Mouse (Mus musculus) MEL (cell line): ENCODE measurements around the gene Cnot11. TPM values are rescaled to one million over a fixed set of nuclear protein-coding genes. Genes with fewer than 3 reads are reported as not detected.

Source experiments
- DNase-seq: peaks from one replicate; pipeline ENCODE4 v3.0.0; 2011; ENCODE audit warnings: low read depth, low spot score
- H3K27ac ChIP-seq: 2 replicates; pipeline ENCODE4 v1.5.1; 2012; ENCODE audit warnings: low read depth, mild to moderate bottlenecking, control low read depth, low read length, moderate library complexity; ENCODE audit not compliant: control insufficient read depth
- H3K27me3 ChIP-seq, 2 experiments: fragments of 150-350 bp in 1 of 2; sonication (generic) in 1 of 2; 2 replicates each; pipeline ENCODE4 v1.6.1; 2012; ENCODE audit warnings: low read length in 2 of 2, mild to moderate bottlenecking in 2 of 2, improper control_type of control experiment in 1 of 2, moderate library complexity in 1 of 2; ENCODE audit not compliant: insufficient read depth in 2 of 2, control insufficient read depth in 1 of 2
- H3K36me3 ChIP-seq, 2 experiments: 2 replicates each; pipeline ENCODE4 v1.6.1; 2012 to 2014; ENCODE audit warnings: low read length in 2 of 2, improper control_type of control experiment in 1 of 2, inconsistent platforms in 1 of 2, mild to moderate bottlenecking in 1 of 2; ENCODE audit not compliant: insufficient read depth in 2 of 2, control insufficient read depth in 1 of 2
- H3K4me1 ChIP-seq, 2 experiments: fragments of 150-350 bp in 1 of 2; sonication (generic) in 1 of 2; 2 replicates each; pipeline ENCODE4 v1.6.1; 2012; ENCODE audit warnings: low read length in 2 of 2, improper control_type of control experiment in 1 of 2, mild to moderate bottlenecking in 1 of 2; ENCODE audit not compliant: insufficient read depth in 2 of 2, control insufficient read depth in 1 of 2
- H3K4me3 ChIP-seq, 2 experiments: fragments of 150-350 bp in 1 of 2; sonication (generic) in 1 of 2; 2 replicates each; pipeline ENCODE4 v1.5.1; 2012; ENCODE audit warnings: low read depth in 2 of 2, low read length in 2 of 2, mild to moderate bottlenecking in 2 of 2, moderate library complexity in 2 of 2, control low read depth in 1 of 2, improper control_type of control experiment in 1 of 2; ENCODE audit not compliant: control insufficient read depth in 1 of 2, insufficient read depth in 1 of 2
- H3K79me2 ChIP-seq: 2 replicates; pipeline ENCODE4 v1.6.1; 2012; ENCODE audit warnings: mild to moderate bottlenecking, low read length, moderate library complexity; ENCODE audit not compliant: control insufficient read depth, poor library complexity, insufficient read depth
- H3K9ac ChIP-seq: 2 replicates; pipeline ENCODE4 v1.6.1; 2012; ENCODE audit warnings: low read depth, mild to moderate bottlenecking, control low read depth, low read length, moderate library complexity; ENCODE audit not compliant: control insufficient read depth, poor library complexity, severe bottlenecking
- H3K9me3 ChIP-seq: fragments of 150-350 bp; sonication (generic); replicated peaks from 2 replicates; pipeline ENCODE4 v1.6.1; 2012; ENCODE audit warnings: mild to moderate bottlenecking, low read length, improper control_type of control experiment, moderate library complexity; ENCODE audit not compliant: insufficient read depth
- CTCF ChIP-seq, 3 experiments: IDR thresholded peaks in 2 of 3; conservative IDR thresholded peaks in 1 of 3; 2 replicates each; pipeline ENCODE4 v1.5.1; 2011 to 2012; ENCODE audit warnings: low read length in 3 of 3, low read depth in 2 of 3, mild to moderate bottlenecking in 2 of 3, improper control_type of control experiment in 1 of 3, inconsistent platforms in 1 of 3, mixed read lengths in 1 of 3, moderate library complexity in 1 of 3; ENCODE audit not compliant: control insufficient read depth in 1 of 3, insufficient read depth in 1 of 3, poor library complexity in 1 of 3, severe bottlenecking in 1 of 3
- EP300 ChIP-seq, 2 experiments: IDR thresholded peaks; 2 replicates each; pipeline ENCODE4 v1.6.1; 2011; ENCODE audit warnings: improper control_type of control experiment in 2 of 2, low read length in 2 of 2, low read depth in 1 of 2, mild to moderate bottlenecking in 1 of 2
- HCFC1 ChIP-seq: IDR thresholded peaks from 2 replicates; pipeline ENCODE4 v1.6.1; 2012; ENCODE audit warnings: low read depth, mild to moderate bottlenecking, inconsistent platforms, low read length, improper control_type of control experiment, moderate library complexity
- KAT2A ChIP-seq: conservative IDR thresholded peaks from 2 replicates; pipeline ENCODE4 v1.6.1; 2012; ENCODE audit warnings: low read depth, low read length, improper control_type of control experiment, inconsistent platforms
- MAX ChIP-seq: IDR thresholded peaks from 2 replicates; pipeline ENCODE4 v1.6.1; 2011; ENCODE audit warnings: low read length, improper control_type of control experiment
- MAZ ChIP-seq: IDR thresholded peaks from 2 replicates; pipeline ENCODE4 v1.6.1; 2012; ENCODE audit warnings: low read depth, mild to moderate bottlenecking, inconsistent platforms, low read length, improper control_type of control experiment
- MXI1 ChIP-seq: IDR thresholded peaks from 2 replicates; pipeline ENCODE4 v1.6.1; 2011; ENCODE audit warnings: mild to moderate bottlenecking, low read depth, low read length, improper control_type of control experiment
- POLR2AphosphoS2 ChIP-seq: IDR thresholded peaks from 2 replicates; pipeline ENCODE4 v1.6.1; 2011; ENCODE audit warnings: low read length, improper control_type of control experiment
- POLR2AphosphoS5 ChIP-seq: IDR thresholded peaks from 2 replicates; pipeline ENCODE4 v1.6.1; 2012; ENCODE audit warnings: low read depth, borderline replicate concordance, mild to moderate bottlenecking, inconsistent platforms, low read length, moderate library complexity, mixed read lengths
- RAD21 ChIP-seq: IDR thresholded peaks from 2 replicates; pipeline ENCODE4 v1.6.1; 2011; ENCODE audit warnings: mild to moderate bottlenecking, low read depth, low read length, improper control_type of control experiment
- SMC3 ChIP-seq: IDR thresholded peaks from 2 replicates; pipeline ENCODE4 v1.6.1; 2011; ENCODE audit warnings: low read depth, low read length, improper control_type of control experiment
- TCF12 ChIP-seq: IDR thresholded peaks from 2 replicates; pipeline ENCODE4 v1.6.1; 2014; ENCODE audit warnings: low read depth, mild to moderate bottlenecking, inconsistent platforms, low read length, improper control_type of control experiment, moderate library complexity
- UBTF ChIP-seq: IDR thresholded peaks from 2 replicates; pipeline ENCODE4 v1.6.1; 2012; ENCODE audit warnings: low read depth, mild to moderate bottlenecking, inconsistent platforms, low read length, improper control_type of control experiment, moderate library complexity, borderline replicate concordance; ENCODE audit not compliant: insufficient read depth
- ZC3H11A ChIP-seq: IDR thresholded peaks from 2 replicates; pipeline ENCODE4 v1.6.1; 2012; ENCODE audit warnings: low read depth, mild to moderate bottlenecking, inconsistent platforms, low read length, improper control_type of control experiment
- ZMIZ1 ChIP-seq: IDR thresholded peaks from 2 replicates; pipeline ENCODE4 v1.6.1; 2012; ENCODE audit warnings: low read depth, mild to moderate bottlenecking, inconsistent platforms, low read length, improper control_type of control experiment, moderate library complexity
- polyA plus RNA-seq, 2 experiments: library from polyadenylated mRNA; stranded (reverse) in 1 of 2; unstranded in 1 of 2; fragments of >175 nt in 1 of 2; fragments of >200 nt in 1 of 2; gene quantifications; 2 replicates each; pipeline versions ENCODE4 v1.2.1 to v1.2.4; 2012; ENCODE audit warnings: low replicate concordance in 2 of 2, low read depth in 1 of 2; ENCODE audit not compliant: insufficient read length in 2 of 2, insufficient read depth in 1 of 2, missing spikeins in 1 of 2
- total RNA-seq: library from RNA; depleted of rRNA; stranded (reverse); fragments of 300-350 nt; gene quantifications from 2 replicates; pipeline ENCODE4 v1.2.3, GENCODE M21; 2012

The Cnot11 gene
- total and polyA plus RNA-seq, 3 experiments = 20.0 to 46.0 (median 37.9) TPM

DNA sequence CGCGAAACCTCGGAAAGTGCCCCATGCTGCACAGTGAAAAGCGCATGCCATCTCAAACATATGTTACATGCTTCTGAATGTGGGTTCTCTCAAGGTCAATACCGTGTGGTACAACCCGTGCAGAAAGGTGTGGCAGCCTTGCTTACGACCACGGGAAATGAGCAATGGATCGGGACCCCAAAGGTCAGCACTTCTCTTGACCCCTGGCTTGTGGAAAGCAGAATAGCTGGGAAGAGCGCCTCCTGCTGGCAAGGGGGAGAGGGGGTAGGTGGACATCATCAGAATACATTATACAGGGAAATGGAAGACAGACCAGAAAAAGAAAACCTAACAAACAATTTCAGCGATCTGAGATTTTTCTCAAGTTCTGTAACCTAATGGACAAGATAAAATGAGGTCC, 37.0 kb upstream of the Cnot11 start:
- peaks cover 2% of the 10 kb centered on the region in 2 experiments; a peak in 3 of 4 replicates for H3K27me3 ChIP-seq
- no peak overlapping the region for H3K27ac ChIP-seq
- no peaks in the 10 kb centered on the region for H3K79me2 ChIP-seq
- no peak overlapping the region for H3K9ac ChIP-seq
- peaks cover 0 to 3% of the 10 kb centered on the region in 2 experiments; a peak in 2 of 4 replicates for H3K36me3 ChIP-seq
- H3K4me1 ChIP-seq = no peaks in the 10 kb centered on the region; a peak in 2 of 4 replicates
- TF ChIP-seq ZC3H11A (peak; percentile 31; the same call in 1 of the 2 replicates), RAD21 (peak; percentile 20), POLR2AphosphoS2 (no peak), SMC3 (peak; percentile 59), MXI1 (no peak), MAX (no peak), HCFC1 (no peak), CTCF (IDR thresholded peaks at IDR 0.05 in 2 of 3, conservative IDR thresholded peaks at IDR 0.05 in 1 of 3; ENCODE audit: control insufficient read depth in 1 of 3, insufficient read depth in 1 of 3, low read depth in 2 of 3, low read length in 3 of 3, poor library complexity in 1 of 3, severe bottlenecking in 1 of 3) (peak; percentile 49 to 56 (median 51)), EP300 (IDR thresholded peaks at IDR 0.05; ENCODE audit: low read depth in 1 of 2, low read length in 2 of 2) (no peak), POLR2AphosphoS5 (no peak)
- H3K9me3 ChIP-seq = no peaks in the 10 kb centered on the region
- no peak for DNase-seq
- H3K4me3 ChIP-seq = no peak overlapping the region

DNA sequence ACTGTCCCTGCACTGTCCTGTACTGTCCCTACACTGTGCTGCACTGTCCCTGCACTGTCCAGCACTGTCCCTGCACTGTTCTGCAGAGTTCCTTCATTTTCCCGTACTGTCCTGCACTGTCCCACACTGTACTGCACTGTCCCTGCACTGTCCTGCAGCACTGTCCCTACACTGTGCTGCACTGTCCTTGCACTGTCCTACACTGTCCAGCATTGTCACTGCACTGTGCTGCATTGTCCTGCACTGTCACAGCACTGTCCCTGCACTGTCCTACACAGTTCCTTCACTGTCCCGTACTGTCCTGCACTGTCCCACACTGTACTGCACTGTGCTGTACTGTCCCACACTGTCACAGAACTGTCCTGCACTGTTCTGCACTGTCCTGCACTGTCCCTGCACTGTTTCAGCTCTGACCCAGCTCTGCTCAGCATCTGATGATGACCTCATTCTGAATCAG, 35.3 kb upstream of the Cnot11 start:
- no peak for DNase-seq
- no peaks in the 10 kb centered on the region for H3K4me1 ChIP-seq
- H3K27me3 ChIP-seq = peaks cover 2% of the 10 kb centered on the region in 2 experiments; a peak in 3 of 4 replicates
- no peaks in the 10 kb centered on the region for H3K36me3 ChIP-seq
- no peaks in the 10 kb centered on the region for H3K79me2 ChIP-seq
- no peak overlapping the region for H3K4me3 ChIP-seq
- TF ChIP-seq POLR2AphosphoS2 (no peak), HCFC1 (no peak), MAZ (no peak), MAX (no peak), EP300 (IDR thresholded peaks at IDR 0.05; ENCODE audit: low read depth in 1 of 2, low read length in 2 of 2) (no peak), UBTF (no peak), ZMIZ1 (no peak), TCF12 (no peak), KAT2A (no peak), CTCF (IDR thresholded peaks at IDR 0.05 in 2 of 3, conservative IDR thresholded peaks at IDR 0.05 in 1 of 3; ENCODE audit: control insufficient read depth in 1 of 3, insufficient read depth in 1 of 3, low read depth in 2 of 3, low read length in 3 of 3, poor library complexity in 1 of 3, severe bottlenecking in 1 of 3) (no peak), SMC3 (no peak)
- TF ChIP-seq, all 39 proteins: peak for 0
- no peak overlapping the region for H3K9ac ChIP-seq
- H3K9me3 ChIP-seq = no peaks in the 10 kb centered on the region
- no peak overlapping the region for H3K27ac ChIP-seq
